Mouse (Mus musculus): ENCODE measurements around the gene Olfr1347. TPM values are rescaled to one million over a fixed set of nuclear protein-coding genes. Genes with fewer than 3 reads are reported as not detected.

Gene Olfr1347
- polyA plus RNA-seq, 1 experiment from 2014 or later, result not detected

DNA sequence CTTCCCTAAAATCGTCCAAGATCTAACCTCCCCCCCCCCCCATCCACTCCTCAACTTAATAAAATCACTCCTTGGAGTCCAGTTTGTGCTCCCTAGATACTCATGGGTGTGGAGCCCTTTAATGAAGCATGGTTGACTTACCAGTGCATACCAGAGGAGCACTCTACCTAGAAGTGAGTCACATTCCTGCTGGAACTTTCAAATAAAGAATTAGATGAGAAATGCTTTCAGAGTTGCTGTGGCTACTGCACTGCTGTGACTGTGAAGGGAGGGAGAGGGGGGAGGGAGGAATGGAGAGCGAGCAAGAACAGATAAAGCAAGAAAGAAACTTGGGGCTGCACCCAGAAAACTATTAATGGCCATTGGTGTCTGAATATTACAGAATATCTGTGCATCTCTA lies 58.4 kb downstream of the Olfr1347 start:
- H3K4me1 ChIP-seq, result no peaks in the 10 kb centered on the region

DNA sequence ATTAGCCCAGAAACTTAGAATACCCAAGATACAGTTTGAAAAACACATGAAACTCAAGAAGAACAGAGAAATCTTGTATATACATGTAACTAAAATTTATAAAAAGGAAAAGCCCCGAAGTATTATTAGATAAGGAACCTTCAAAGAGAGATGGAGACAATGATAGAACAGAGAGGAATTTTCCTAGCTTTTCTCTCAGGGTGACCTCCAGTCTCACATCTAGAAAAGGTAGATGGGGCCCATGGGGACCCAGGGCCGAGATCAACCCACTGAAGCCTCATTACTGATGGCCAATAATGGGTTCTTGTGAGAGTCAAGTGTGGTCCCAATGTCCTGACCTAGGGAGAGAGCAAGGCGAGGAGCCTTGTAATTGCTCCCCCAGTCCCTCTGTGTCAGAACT lies 61.2 kb downstream of the Olfr1347 start, which contains the start of gene Olfr1344:
TSS of gene Olfr1344 (plus strand) at position 301 of the 400 bp plus-strand sequence.
- no peak within 1 kb of the TSS for H3K4me2 ChIP-seq
- H3K27me3 ChIP-seq, result no peaks in the 10 kb centered on the region
- no peaks in the 10 kb centered on the region for H3K4me1 ChIP-seq
- ATAC-seq (ENCODE audit: insufficient number of reproducible peaks, insufficient read depth, low FRiP score, low TSS enrichment, low read depth), result no peak
- H3K36me3 ChIP-seq, result no peaks in the 10 kb centered on the region
- WGBS, result 72% methylated on average over 3 of the region's 3 CpGs
- H3K9me3 ChIP-seq, result no peaks in the 10 kb centered on the region
- H3K4me3 ChIP-seq, result no peak within 1 kb of the TSS
- no peak within 1 kb of the TSS for H3K9ac ChIP-seq
- H3K27ac ChIP-seq, result no peak within 1 kb of the TSS

More for the DNA sequence above, 58.4 kb downstream of the Olfr1347 start:
- H3K9me3 ChIP-seq, result peaks cover 2% of the 10 kb centered on the region; the same call in 1 of the 2 replicates
- H3K27me3 ChIP-seq, result no peaks in the 10 kb centered on the region
- H3K4me3 ChIP-seq, result no peak overlapping the region
- H3K9ac ChIP-seq, result no peak overlapping the region
- no peak overlapping the region for H3K27ac ChIP-seq
- no peak overlapping the region for H3K4me2 ChIP-seq
- H3K36me3 ChIP-seq, result no peaks in the 10 kb centered on the region
- WGBS, result 71% methylated on average over 2 of the region's 2 CpGs
- no peak for ATAC-seq (ENCODE audit: insufficient number of reproducible peaks, insufficient read depth, low FRiP score, low TSS enrichment, low read depth)

Other genes starting within 250 kb of the Olfr1347 start
- not detected in 2 replicates for gene Epp13, start 247.0 kb downstream of the Olfr1347 start, polyA plus RNA-seq (2015; fragmentation: Nextera tagmentation; extraction: Ambion mirVana)
- gene Zfp667, start 213.2 kb downstream of the Olfr1347 start, polyA plus RNA-seq (2015; fragmentation: Nextera tagmentation; extraction: Ambion mirVana), result 8.3 and 9.7 TPM in 2 replicates
- gene Zfp583, start 168.5 kb downstream of the Olfr1347 start, polyA plus RNA-seq (2015; fragmentation: Nextera tagmentation; extraction: Ambion mirVana), result 7.8 and 9.2 TPM in 2 replicates
- gene Gm3854, start 156.0 kb downstream of the Olfr1347 start, polyA plus RNA-seq (2015; fragmentation: Nextera tagmentation; extraction: Ambion mirVana), result 3.1 and 4.0 TPM in 2 replicates
- gene Zfp78, start 136.5 kb downstream of the Olfr1347 start, polyA plus RNA-seq (2015; fragmentation: Nextera tagmentation; extraction: Ambion mirVana), result 2.7 and 4.5 TPM in 2 replicates
- 12.8 and 13.7 TPM in 2 replicates for gene Zfp28, start 116.5 kb downstream of the Olfr1347 start, polyA plus RNA-seq (2015; fragmentation: Nextera tagmentation; extraction: Ambion mirVana)
- gene Smim17, start 101.0 kb downstream of the Olfr1347 start, polyA plus RNA-seq (2015; fragmentation: Nextera tagmentation; extraction: Ambion mirVana), result not detected in 2 replicates
- not detected in 2 replicates for gene Gm20715, start 89.5 kb downstream of the Olfr1347 start, polyA plus RNA-seq (2015; fragmentation: Nextera tagmentation; extraction: Ambion mirVana)
- not detected in 2 replicates for gene Olfr1344, start 61.1 kb downstream of the Olfr1347 start, polyA plus RNA-seq (2015; fragmentation: Nextera tagmentation; extraction: Ambion mirVana)
- gene Olfr1336, start 43.6 kb downstream of the Olfr1347 start, polyA plus RNA-seq (2015; fragmentation: Nextera tagmentation; extraction: Ambion mirVana), result not detected in 2 replicates
- gene Olfr1346, start 32.7 kb downstream of the Olfr1347 start, polyA plus RNA-seq (2015; fragmentation: Nextera tagmentation; extraction: Ambion mirVana), result not detected in 2 replicates
- gene Olfr5, start 12.8 kb downstream of the Olfr1347 start, polyA plus RNA-seq (2015; fragmentation: Nextera tagmentation; extraction: Ambion mirVana), result not detected in 2 replicates
- gene Olfr1348, start 9.0 kb upstream of the Olfr1347 start, polyA plus RNA-seq (2015; fragmentation: Nextera tagmentation; extraction: Ambion mirVana), result not detected in 2 replicates
- gene Olfr1349, start 23.2 kb upstream of the Olfr1347 start, polyA plus RNA-seq (2015; fragmentation: Nextera tagmentation; extraction: Ambion mirVana), result not detected in 2 replicates
- gene Olfr1350, start 65.1 kb upstream of the Olfr1347 start, polyA plus RNA-seq (2015; fragmentation: Nextera tagmentation; extraction: Ambion mirVana), result not detected in 2 replicates
- gene Zim1, start 196.7 kb upstream of the Olfr1347 start, polyA plus RNA-seq (2015; fragmentation: Nextera tagmentation; extraction: Ambion mirVana), result 3.2 and 4.5 TPM in 2 replicates
- gene Peg3, start 230.7 kb upstream of the Olfr1347 start, polyA plus RNA-seq (2015; fragmentation: Nextera tagmentation; extraction: Ambion mirVana), result 159 and 180 TPM in 2 replicates
- gene Usp29, start 230.8 kb upstream of the Olfr1347 start, polyA plus RNA-seq (2015; fragmentation: Nextera tagmentation; extraction: Ambion mirVana), result 9.6 and 11.3 TPM in 2 replicates